ENCODE assay signal across 8 mouse cellular contexts in the genomic region with DNA sequence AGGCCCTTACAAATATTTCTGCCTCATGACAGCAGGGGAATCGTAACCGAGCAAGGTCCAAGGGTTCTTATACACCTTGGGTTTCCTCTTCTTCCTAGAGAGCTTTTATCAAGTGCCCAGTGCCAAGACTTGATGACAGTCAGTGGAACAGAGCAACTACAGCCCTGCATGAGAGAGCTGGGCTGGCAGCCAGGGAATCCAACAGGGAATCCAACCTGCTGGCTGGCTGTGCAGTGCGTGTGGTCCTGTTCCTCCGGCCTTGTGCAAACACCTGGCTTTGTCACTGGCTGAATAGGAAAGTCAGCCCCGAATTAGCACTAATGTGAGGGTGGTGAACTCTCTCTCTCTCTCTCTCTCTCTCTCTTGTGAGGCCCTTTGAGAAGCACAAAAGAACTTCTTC. TPM values are rescaled to one million over a fixed set of nuclear protein-coding genes. Genes with fewer than 3 reads are reported as not detected.
DNase-seq lines count a peak whose midpoint lies in the region; ATAC-seq and TF ChIP-seq lines count a peak whose summit lies in the region.

No protein-coding gene starts in this region.

- H3K9me3 ChIP-seq in forebrain, postnatal 0 days (ENCODE audit: low read length) = no peaks in the 10 kb centered on the region
- H3K9me3 ChIP-seq in forebrain, embryonic 16.5 days (ENCODE audit: control insufficient read depth, low read length) = peaks cover 4% of the 10 kb centered on the region; the same call in 1 of the 2 replicates
- no peaks in the 10 kb centered on the region for H3K9me3 ChIP-seq in ES-Bruce4 (replicated peaks; ENCODE audit: control insufficient read depth, insufficient read depth, low read length, poor library complexity, severe bottlenecking)
- no peaks in the 10 kb centered on the region for H3K9me3 ChIP-seq in embryonic facial prominence, embryonic 15.5 days (replicated peaks)
- no peaks in the 10 kb centered on the region for H3K9me3 ChIP-seq in kidney, embryonic 16.5 days (ENCODE audit: low read length)

- H3K9ac ChIP-seq in forebrain, postnatal 0 days = no peak overlapping the region
- no peak overlapping the region for H3K9ac ChIP-seq in forebrain, embryonic 16.5 days (replicated peaks; ENCODE audit: low read depth, low read length)
- H3K9ac ChIP-seq in ES-Bruce4 (ENCODE audit: low read depth, poor library complexity, severe bottlenecking) = no peak overlapping the region
- H3K9ac ChIP-seq in embryonic facial prominence, embryonic 15.5 days = no peak overlapping the region
- H3K9ac ChIP-seq in kidney, embryonic 16.5 days (replicated peaks; ENCODE audit: low read length) = no peak overlapping the region

- H3K27me3 ChIP-seq in forebrain, postnatal 0 days (ENCODE audit: insufficient read depth, low read length) = no peaks in the 10 kb centered on the region
- no peaks in the 10 kb centered on the region for H3K27me3 ChIP-seq in forebrain, embryonic 16.5 days (replicated peaks; ENCODE audit: control insufficient read depth, insufficient read depth, low read length)
- no peaks in the 10 kb centered on the region for H3K27me3 ChIP-seq in ES-Bruce4 (ENCODE audit: control insufficient read depth, insufficient read depth, low read length, poor library complexity, severe bottlenecking)
- no peaks in the 10 kb centered on the region for H3K27me3 ChIP-seq in embryonic facial prominence, embryonic 15.5 days
- H3K27me3 ChIP-seq in kidney, embryonic 16.5 days (ENCODE audit: insufficient read depth, low read length) = no peaks in the 10 kb centered on the region

- no peak for ATAC-seq in forebrain, postnatal 0 days
- no peak for ATAC-seq in forebrain, embryonic 16.5 days
- ATAC-seq in embryonic facial prominence, embryonic 15.5 days (ENCODE audit: insufficient number of reproducible peaks, low FRiP score, low TSS enrichment, low read depth) = no peak
- ATAC-seq in kidney, embryonic 16.5 days (ENCODE audit: low FRiP score, low TSS enrichment) = no peak

- TF ChIP-seq POLR2A in ES-Bruce4 (IDR thresholded peaks at IDR 0.05; ENCODE audit: insufficient read depth, low read length) = no peak

- H3K27ac ChIP-seq in forebrain, postnatal 0 days (ENCODE audit: low read depth, low read length) = no peak overlapping the region
- no peak overlapping the region for H3K27ac ChIP-seq in forebrain, embryonic 16.5 days (ENCODE audit: low read length)
- no peak overlapping the region for H3K27ac ChIP-seq in ES-Bruce4 (ENCODE audit: insufficient read depth, low read length)
- peak overlapping the region; percentile 70; the same call in 1 of the 2 replicates for H3K27ac ChIP-seq in embryonic facial prominence, embryonic 15.5 days (replicated peaks)
- peak overlapping the region; percentile 8; the same call in 1 of the 2 replicates for H3K27ac ChIP-seq in kidney, embryonic 16.5 days (ENCODE audit: low read length)

- WGBS in forebrain, postnatal 0 days = 32% methylated on average over 5 of the region's 5 CpGs
- WGBS in forebrain, embryonic 16.5 days = 32% methylated on average over 5 of the region's 5 CpGs
- WGBS in embryonic facial prominence, embryonic 15.5 days = 43% methylated on average over 5 of the region's 5 CpGs
- 47% methylated on average over 5 of the region's 5 CpGs for WGBS in kidney, embryonic 16.5 days

- peak; percentile 19 for DNase-seq in forebrain, postnatal 0 days
- no peak for DNase-seq in right cerebral cortex, postnatal 4 days
- no peak for DNase-seq in right cerebral cortex, postnatal 25 days
- DNase-seq in gastrocnemius, postnatal 10 days = no peak

- no peak overlapping the region for H3K4me3 ChIP-seq in forebrain, postnatal 0 days (ENCODE audit: low read depth, low read length)
- H3K4me3 ChIP-seq in forebrain, embryonic 16.5 days (replicated peaks; ENCODE audit: low read length) = no peak overlapping the region
- no peak overlapping the region for H3K4me3 ChIP-seq in ES-Bruce4 (ENCODE audit: low read depth, low read length)
- no peak overlapping the region for H3K4me3 ChIP-seq in embryonic facial prominence, embryonic 15.5 days (replicated peaks)
- H3K4me3 ChIP-seq in kidney, embryonic 16.5 days (ENCODE audit: low read length) = no peak overlapping the region

- no peak overlapping the region for H3K4me2 ChIP-seq in forebrain, postnatal 0 days (ENCODE audit: low read depth)
- no peak overlapping the region for H3K4me2 ChIP-seq in forebrain, embryonic 16.5 days (ENCODE audit: low read length)
- H3K4me2 ChIP-seq in embryonic facial prominence, embryonic 15.5 days (replicated peaks) = no peak overlapping the region
- no peak overlapping the region for H3K4me2 ChIP-seq in kidney, embryonic 16.5 days (replicated peaks; ENCODE audit: low read depth, low read length)

- no peaks in the 10 kb centered on the region for H3K4me1 ChIP-seq in forebrain, postnatal 0 days (ENCODE audit: insufficient read depth)
- H3K4me1 ChIP-seq in forebrain, embryonic 16.5 days (replicated peaks; ENCODE audit: control insufficient read depth, insufficient read depth, low read length) = no peaks in the 10 kb centered on the region; the same call in 1 of the 2 replicates
- H3K4me1 ChIP-seq in ES-Bruce4 (ENCODE audit: control insufficient read depth, insufficient read depth, low read length) = peaks cover 11% of the 10 kb centered on the region
- H3K4me1 ChIP-seq in embryonic facial prominence, embryonic 15.5 days = peaks cover 12% of the 10 kb centered on the region
- H3K4me1 ChIP-seq in kidney, embryonic 16.5 days (ENCODE audit: insufficient read depth, low read length) = peaks cover 10% of the 10 kb centered on the region

- no peaks in the 10 kb centered on the region for H3K36me3 ChIP-seq in forebrain, postnatal 0 days (ENCODE audit: insufficient read depth)
- no peaks in the 10 kb centered on the region for H3K36me3 ChIP-seq in forebrain, embryonic 16.5 days (ENCODE audit: control insufficient read depth, insufficient read depth)
- H3K36me3 ChIP-seq in ES-Bruce4 (ENCODE audit: control insufficient read depth, insufficient read depth, low read length, poor library complexity, severe bottlenecking) = no peaks in the 10 kb centered on the region
- no peaks in the 10 kb centered on the region for H3K36me3 ChIP-seq in embryonic facial prominence, embryonic 15.5 days
- H3K36me3 ChIP-seq in kidney, embryonic 16.5 days (ENCODE audit: insufficient read depth, low read length) = no peaks in the 10 kb centered on the region

- TF ChIP-seq EP300 in ES-Bruce4 (IDR thresholded peaks at IDR 0.05; ENCODE audit: insufficient read depth, low read depth, low read length) = peak; percentile 66; the same call in 1 of the 2 replicates

- no peak for TF ChIP-seq CTCF in forebrain, postnatal 0 days (IDR thresholded peaks at IDR 0.05; ENCODE audit: low read depth)
- TF ChIP-seq CTCF in ES-Bruce4 (IDR thresholded peaks at IDR 0.05; ENCODE audit: low read depth, low read length) = no peak

RNA-seq across cellular contexts. Expression of gene Grhl3, which starts 22.5 kb away (rescaled TPM):
- 1.0 and 1.5 TPM in 2 replicates for total RNA-seq in forebrain, postnatal 0 days (2014; rRNA removed)
- 0.44 and 0.76 TPM in 2 replicates for polyA plus RNA-seq in forebrain, postnatal 0 days (2015; fragmentation: Nextera tagmentation; extraction: Ambion mirVana)
- 0.39 and 0.60 TPM in 2 replicates for polyA plus RNA-seq in forebrain, embryonic 16.5 days (2015; fragmentation: Nextera tagmentation; extraction: Ambion mirVana)
- 18.0 and 21.5 TPM in 2 replicates for polyA plus RNA-seq in ES-Bruce4 (2011; ENCODE audit: insufficient read depth, insufficient read length, low read depth, missing spikeins)
- 26.8 and 35.5 TPM in 2 replicates for polyA plus RNA-seq in embryonic facial prominence, embryonic 15.5 days (2015; fragmentation: Nextera tagmentation; extraction: Ambion mirVana)
- 3.6 and 4.9 TPM in 2 replicates for polyA plus RNA-seq in kidney, embryonic 16.5 days (2015; fragmentation: Nextera tagmentation; extraction: Ambion mirVana)
- under 1 TPM; 0.18 to 0.26 TPM for total RNA-seq in gastrocnemius, postnatal 10 days (2021)

Comparison
In these comparisons a context has a peak if more than half of its experiments do, and no peak if none do; other contexts are left out.
1. H3K27ac ChIP-seq: peak in embryonic facial prominence, embryonic 15.5 days (single experiment) and kidney, embryonic 16.5 days (single experiment); none in forebrain, postnatal 0 days (single experiment), forebrain, embryonic 16.5 days (single experiment) and ES-Bruce4 (single experiment).